Mouse (Mus musculus) ovary, adult 18-20 months (tissue): ENCODE results near the gene BC053393.
"Not testable (repeated sequence)": the region's sequence is repeated elsewhere in the genome, so short reads cannot be mapped to it uniquely, and the experiment has no call there.

ENCODE experiments used
- DNase-seq: peaks from one replicate; pipeline ENCODE4 v3.0.0; 2022; ENCODE audit warnings: low spot score, mixed read lengths

BC053393 gene

GRCm38 (mm10) chr11:46571327-46571726, at the start of gene BC053393:
Gene BC053393 (plus strand): TSS chr11:46571536.
- no peak for DNase-seq

- no peak for DNase-seq
Measured at GRCm38 (mm10) chr11:46522719-46523118, 48.6 kb upstream of the BC053393 start.

- no peak for DNase-seq
Measured at GRCm38 (mm10) chr11:46523912-46524311, 47.4 kb upstream of the BC053393 start, which contains the start of gene Gm12169. Gene Gm12169 (plus strand): TSS chr11:46524212.

GRCm38 (mm10) chr11:46530149-46530548, 41.2 kb upstream of the BC053393 start:
- DNase-seq: no peak

- no peak for DNase-seq
Measured at GRCm38 (mm10) chr11:46536978-46537377, 34.4 kb upstream of the BC053393 start.

- DNase-seq: no peak
Measured at GRCm38 (mm10) chr11:46543530-46543929, 27.8 kb upstream of the BC053393 start.

GRCm38 (mm10) chr11:46549721-46550120, 21.6 kb upstream of the BC053393 start:
- no peak for DNase-seq

GRCm38 (mm10) chr11:46552741-46553140, 18.6 kb upstream of the BC053393 start:
- DNase-seq: no peak

- no peak for DNase-seq
Measured at GRCm38 (mm10) chr11:46561096-46561495, 10.2 kb upstream of the BC053393 start.

- DNase-seq: peak; percentile 67
Measured at GRCm38 (mm10) chr11:46564671-46565070, 6.7 kb upstream of the BC053393 start.

GRCm38 (mm10) chr11:46565967-46566366, 5.4 kb upstream of the BC053393 start:
- no peak for DNase-seq

GRCm38 (mm10) chr11:46569107-46569506, 2.2 kb upstream of the BC053393 start:
- DNase-seq: no peak

GRCm38 (mm10) chr11:46578771-46579281, 7.5 kb downstream of the BC053393 start:
- peak; percentile 37 for DNase-seq

- DNase-seq: no peak
Measured at GRCm38 (mm10) chr11:46580428-46580827, 9.1 kb downstream of the BC053393 start.

GRCm38 (mm10) chr11:46582741-46583140, 11.4 kb downstream of the BC053393 start:
- no peak for DNase-seq

GRCm38 (mm10) chr11:46592416-46592815, 21.1 kb downstream of the BC053393 start:
- DNase-seq: no peak

GRCm38 (mm10) chr11:46619929-46620328, 48.6 kb downstream of the BC053393 start:
- DNase-seq: no peak

- no peak for DNase-seq
Measured at GRCm38 (mm10) chr11:46620414-46621168, 49.3 kb downstream of the BC053393 start.

GRCm38 (mm10) chr11:46629211-46629795, 58.0 kb downstream of the BC053393 start, which contains the start of gene Dppa1:
Gene Dppa1 (minus strand): TSS chr11:46629261.
- no peak for DNase-seq

GRCm38 (mm10) chr11:46631635-46632034, 60.3 kb downstream of the BC053393 start:
- no peak for DNase-seq

- not testable (repeated sequence) for DNase-seq
Measured at GRCm38 (mm10) chr11:46635516-46635915, 64.2 kb downstream of the BC053393 start.

- DNase-seq: no peak
Measured at GRCm38 (mm10) chr11:46636568-46636967, 65.2 kb downstream of the BC053393 start.
